Mouse (Mus musculus): ENCODE measurements around the gene Zfp13. TPM values are rescaled to one million over a fixed set of nuclear protein-coding genes. Genes with fewer than 3 reads are reported as not detected.

The Zfp13 gene
- total and polyA plus RNA-seq, 3 experiments: 0.30 TPM; not detected in 2

- H3K4me3 ChIP-seq (replicated peaks in 1 of 3; ENCODE audit: low read depth in 2 of 3, low read length in 2 of 3, poor library complexity in 1 of 3): no peak overlapping the region
- H3K36me3 ChIP-seq (replicated peaks in 1 of 2; ENCODE audit: control insufficient read depth in 1 of 2, insufficient read depth in 1 of 2, low read length in 1 of 2): no peaks in the 10 kb centered on the region
- no peak overlapping the region for H3K27ac ChIP-seq (ENCODE audit: insufficient read depth, low read depth)
- TF ChIP-seq MAX (IDR thresholded peaks at IDR 0.05; ENCODE audit: low read length): no peak
- no peak for TF ChIP-seq CTCF (conservative IDR thresholded peaks at IDR 0.05 in 1 of 2, IDR thresholded peaks at IDR 0.05 in 1 of 2; ENCODE audit: low read depth in 2 of 2, low read length in 2 of 2)
- no peak for TF ChIP-seq SMC3 (IDR thresholded peaks at IDR 0.05; ENCODE audit: low read depth, low read length)
- TF ChIP-seq ZMIZ1 (IDR thresholded peaks at IDR 0.05; ENCODE audit: low read depth, low read length): no peak
- TF ChIP-seq NRF1 (IDR thresholded peaks at IDR 0.05; ENCODE audit: low read depth, low read length): no peak
- TF ChIP-seq IRF4 (IDR thresholded peaks at IDR 0.05; ENCODE audit: low read depth, low read length): no peak
- TF ChIP-seq POLR2AphosphoS2 (IDR thresholded peaks at IDR 0.05; ENCODE audit: low read depth, low read length): no peak
- TF ChIP-seq EP300 (IDR thresholded peaks at IDR 0.05; ENCODE audit: low read length): no peak
- TF ChIP-seq MEF2A (IDR thresholded peaks at IDR 0.05; ENCODE audit: borderline replicate concordance, low read depth, low read length): no peak
- no peak for TF ChIP-seq UBTF (IDR thresholded peaks at IDR 0.05; ENCODE audit: low read depth, low read length)
- TF ChIP-seq BHLHE40 (IDR thresholded peaks at IDR 0.05; ENCODE audit: low read depth, low read length): no peak
- TF ChIP-seq ZKSCAN1 (IDR thresholded peaks at IDR 0.05; ENCODE audit: borderline replicate concordance, low read depth, low read length): no peak
- no peak for TF ChIP-seq TCF12 (IDR thresholded peaks at IDR 0.05; ENCODE audit: low read depth, low read length)
- TF ChIP-seq SIN3A (IDR thresholded peaks at IDR 0.05; ENCODE audit: low read length): no peak
- no peak for TF ChIP-seq ELF1 (IDR thresholded peaks at IDR 0.05; ENCODE audit: low read depth, low read length)
- TF ChIP-seq PAX5 (IDR thresholded peaks at IDR 0.05; ENCODE audit: low read length): no peak
- no peaks in the 10 kb centered on the region for H3K9me3 ChIP-seq (replicated peaks; ENCODE audit: low read length)
- H3K79me2 ChIP-seq (replicated peaks; ENCODE audit: control insufficient read depth, extremely low read depth, insufficient read depth, poor library complexity, severe bottlenecking): no peaks in the 10 kb centered on the region
- no peak overlapping the region for H3K4me2 ChIP-seq (ENCODE audit: insufficient read depth, low read depth, poor library complexity, severe bottlenecking)
- H3K27me3 ChIP-seq (replicated peaks): peaks cover 75% of the 10 kb centered on the region
- no peak for DNase-seq (ENCODE audit: extremely low read depth)
- dilution Hi-C loops (cut with MboI; ENCODE audit: extremely low pct_ligation_motif_present, extremely low pct_unique_long_range_greater_than_20kb, low sequenced_read_pairs) (no loop called here), in situ Hi-C loops (cut with MboI; ENCODE audit: low pct_ligation_motif_present, low pct_unique_long_range_greater_than_20kb, low sequenced_read_pairs) (no loop called here)
- H3K4me1 ChIP-seq (ENCODE audit: control insufficient read depth in 1 of 2, insufficient read depth in 2 of 2): peaks cover 0 to 5% of the 10 kb centered on the region in 2 experiments; a peak in 3 of 4 replicates
- H3K9ac ChIP-seq (ENCODE audit: insufficient read depth, low read depth): no peak overlapping the region
Observed at GRCm38 (mm10) chr17:23627813-23628212, 28.5 kb upstream of the Zfp13 start.

- H3K79me2 ChIP-seq (replicated peaks; ENCODE audit: control insufficient read depth, extremely low read depth, insufficient read depth, poor library complexity, severe bottlenecking): no peaks in the 10 kb centered on the region
- H3K36me3 ChIP-seq (replicated peaks in 1 of 2; ENCODE audit: control insufficient read depth in 1 of 2, insufficient read depth in 1 of 2, low read length in 1 of 2): no peaks in the 10 kb centered on the region
- dilution Hi-C loops (cut with MboI; ENCODE audit: extremely low pct_ligation_motif_present, extremely low pct_unique_long_range_greater_than_20kb, low sequenced_read_pairs): no loop called here
- H3K27me3 ChIP-seq (replicated peaks): peaks cover 76% of the 10 kb centered on the region
- H3K27ac ChIP-seq (ENCODE audit: insufficient read depth, low read depth): no peak overlapping the region
- H3K4me1 ChIP-seq (ENCODE audit: control insufficient read depth in 1 of 2, insufficient read depth in 2 of 2): 0 out of 4 replicates have a peak, but pooled peaks cover 0 to 2% of the 10 kb centered on the region in 2 experiments
- no peak overlapping the region for H3K4me2 ChIP-seq (ENCODE audit: insufficient read depth, low read depth, poor library complexity, severe bottlenecking)
- DNase-seq (ENCODE audit: extremely low read depth): no peak
- H3K4me3 ChIP-seq (replicated peaks in 1 of 3; ENCODE audit: low read depth in 2 of 3, low read length in 2 of 3, poor library complexity in 1 of 3): no peak overlapping the region
- no peak for TF ChIP-seq MYC (IDR thresholded peaks at IDR 0.05; ENCODE audit: low read depth, low read length)
- TF ChIP-seq ZNF384 (IDR thresholded peaks at IDR 0.05; ENCODE audit: low read depth, low read length): no peak
- TF ChIP-seq ZC3H11A (IDR thresholded peaks at IDR 0.05; ENCODE audit: low read depth, low read length): no peak
- no peak for TF ChIP-seq UBTF (IDR thresholded peaks at IDR 0.05; ENCODE audit: low read depth, low read length)
- no peak for TF ChIP-seq E2F4 (IDR thresholded peaks at IDR 0.05; ENCODE audit: insufficient replicate concordance, low read depth, low read length)
- TF ChIP-seq POLR2AphosphoS2 (IDR thresholded peaks at IDR 0.05; ENCODE audit: low read depth, low read length): no peak
- no peak for TF ChIP-seq POLR2A (IDR thresholded peaks at IDR 0.05; ENCODE audit: low read depth, low read length)
- no peak for TF ChIP-seq NRF1 (IDR thresholded peaks at IDR 0.05; ENCODE audit: low read depth, low read length)
- no peak for TF ChIP-seq NELFE (IDR thresholded peaks at IDR 0.05; ENCODE audit: low read depth, low read length)
- TF ChIP-seq ZKSCAN1 (IDR thresholded peaks at IDR 0.05; ENCODE audit: borderline replicate concordance, low read depth, low read length): no peak
- TF ChIP-seq ELF1 (IDR thresholded peaks at IDR 0.05; ENCODE audit: low read depth, low read length): no peak
- no peak for TF ChIP-seq USF1 (IDR thresholded peaks at IDR 0.05; ENCODE audit: low read depth, low read length)
- no peak for TF ChIP-seq CHD2 (IDR thresholded peaks at IDR 0.05; ENCODE audit: low read length)
- no peak for TF ChIP-seq IRF4 (IDR thresholded peaks at IDR 0.05; ENCODE audit: low read depth, low read length)
- no peak for TF ChIP-seq ETS1 (conservative IDR thresholded peaks at IDR 0.05; ENCODE audit: low read depth, low read length)
- TF ChIP-seq MEF2A (IDR thresholded peaks at IDR 0.05; ENCODE audit: borderline replicate concordance, low read depth, low read length): no peak
- TF ChIP-seq TCF12 (IDR thresholded peaks at IDR 0.05; ENCODE audit: low read depth, low read length): no peak
- no peak for TF ChIP-seq RAD21 (IDR thresholded peaks at IDR 0.05; ENCODE audit: low read depth, low read length)
- no peak for TF ChIP-seq TBP (conservative IDR thresholded peaks at IDR 0.05; ENCODE audit: low read depth, low read length)
- in situ Hi-C loops (cut with MboI; ENCODE audit: low pct_ligation_motif_present, low pct_unique_long_range_greater_than_20kb, low sequenced_read_pairs): no loop called here
- no peaks in the 10 kb centered on the region for H3K9me3 ChIP-seq (replicated peaks; ENCODE audit: low read length)
- no peak overlapping the region for H3K9ac ChIP-seq (ENCODE audit: insufficient read depth, low read depth)
Observed at GRCm38 (mm10) chr17:23620351-23620750, 21.1 kb upstream of the Zfp13 start.

Measured in CH12.LX (cell line).